Mouse (Mus musculus) kidney, embryonic 14.5 days (tissue): ENCODE measurements around the gene Bri3. TPM values are rescaled to one million over a fixed set of nuclear protein-coding genes. Genes with fewer than 3 reads are reported as not detected.

Source experiments
- ATAC-seq: fragments of 200-750 bp; cut with Nextera tagmentation; 2 replicates; pipeline ENCODE4 v1.8.0; 2017; ENCODE audit warnings: moderate number of reproducible peaks, mild to moderate bottlenecking, moderate TSS enrichment, moderate library complexity; ENCODE audit not compliant: low FRiP score, low TSS enrichment
- H3K27ac ChIP-seq: fragments of 300-500 bp; sonication (generic); 2 replicates; pipeline ENCODE4 v1.5.1; 2014; ENCODE audit warnings: low read depth, mild to moderate bottlenecking, low read length, moderate library complexity, mixed read lengths
- H3K27me3 ChIP-seq: fragments of 300-500 bp; sonication (generic); 2 replicates; pipeline ENCODE4 v1.6.1; 2014; ENCODE audit warnings: mild to moderate bottlenecking, low read length; ENCODE audit not compliant: control insufficient read depth, insufficient read depth
- H3K36me3 ChIP-seq: fragments of 300-500 bp; sonication (generic); 2 replicates; pipeline ENCODE4 v1.6.1; 2014; ENCODE audit warnings: low read length, mixed read lengths; ENCODE audit not compliant: control insufficient read depth, insufficient read depth
- H3K4me1 ChIP-seq: fragments of 300-500 bp; sonication (generic); 2 replicates; pipeline ENCODE4 v1.6.1; 2014; ENCODE audit warnings: low read length, mixed read lengths; ENCODE audit not compliant: control insufficient read depth, insufficient read depth
- H3K4me2 ChIP-seq: fragments of 300-500 bp; sonication (generic); replicated peaks from 2 replicates; pipeline ENCODE4 v1.6.1; 2014; ENCODE audit warnings: low read depth, mild to moderate bottlenecking, low read length
- H3K4me3 ChIP-seq: fragments of 300-500 bp; sonication (generic); 2 replicates; pipeline ENCODE4 v1.5.1; 2014; ENCODE audit warnings: mild to moderate bottlenecking, low read length
- H3K9ac ChIP-seq: fragments of 300-500 bp; sonication (generic); 2 replicates; pipeline ENCODE4 v1.6.1; 2014; ENCODE audit warnings: low read depth, mild to moderate bottlenecking, low read length, moderate library complexity
- H3K9me3 ChIP-seq: fragments of 300-500 bp; sonication (generic); 2 replicates; pipeline ENCODE4 v1.6.1; 2016; ENCODE audit warnings: low read length; ENCODE audit not compliant: control insufficient read depth
- WGBS: fragments of 180-500 bp; shearing (Covaris S2); extraction: QIAGEN DNeasy Blood & Tissue Kit; methylation state at CpG from one replicate; pipeline ENCODE4 v1.1.7; 2014; 5-methylcytosine and 5-hydroxymethylcytosine counted together
- polyA plus RNA-seq: library from polyadenylated mRNA; unstranded; fragments of >200 nt; fragmentation: Nextera tagmentation; extraction: Ambion mirVana; gene quantifications from 2 replicates; pipeline ENCODE4 v1.2.1, GENCODE M21; 2014

Gene Bri3
- polyA plus RNA-seq, 1 experiment from 2014 or later: 136 TPM

- H3K27me3 ChIP-seq: no peaks in the 10 kb centered on the region
- 86% methylated on average over 9 of the region's 9 CpGs for WGBS
- no peak overlapping the region for H3K27ac ChIP-seq
- H3K9ac ChIP-seq: no peak overlapping the region
- no peak for ATAC-seq
- peaks cover 37% of the 10 kb centered on the region for H3K4me1 ChIP-seq
- no peak overlapping the region for H3K4me2 ChIP-seq
- peaks cover 36% of the 10 kb centered on the region for H3K36me3 ChIP-seq
- H3K4me3 ChIP-seq: no peak overlapping the region
- H3K9me3 ChIP-seq: no peaks in the 10 kb centered on the region
These were observed 17.1 kb downstream of the Bri3 start for GRCm38 (mm10) chr5:144261309-144261708.

GRCm38 (mm10) chr5:144261829-144262228, 17.6 kb downstream of the Bri3 start:
- Histone ChIP-seq H3K27ac (no peak overlapping the region), H3K9ac (no peak overlapping the region), H3K4me2 (no peak overlapping the region), H3K27me3 (no peaks in the 10 kb centered on the region), H3K36me3 (peaks cover 41% of the 10 kb centered on the region), H3K4me3 (no peak overlapping the region), H3K4me1 (peaks cover 33% of the 10 kb centered on the region), H3K9me3 (no peaks in the 10 kb centered on the region)
- WGBS: 92% methylated on average over 5 of the region's 5 CpGs
- no peak for ATAC-seq

GRCm38 (mm10) chr5:144263082-144263481, 18.8 kb downstream of the Bri3 start:
- H3K9me3 ChIP-seq: no peaks in the 10 kb centered on the region
- H3K9ac ChIP-seq: no peak overlapping the region
- H3K4me3 ChIP-seq: no peak overlapping the region
- ATAC-seq: no peak
- WGBS: 62% methylated on average over 9 of the region's 9 CpGs
- peaks cover 53% of the 10 kb centered on the region for H3K36me3 ChIP-seq
- 0 out of 2 replicates have a peak overlapping the region, but pooled peaks have one; percentile 59 for H3K27ac ChIP-seq
- H3K4me1 ChIP-seq: peaks cover 21% of the 10 kb centered on the region
- H3K4me2 ChIP-seq: no peak overlapping the region
- no peaks in the 10 kb centered on the region for H3K27me3 ChIP-seq

- Histone ChIP-seq H3K27ac (no peak overlapping the region), H3K9ac (no peak overlapping the region), H3K4me2 (no peak overlapping the region), H3K9me3 (no peaks in the 10 kb centered on the region), H3K27me3 (no peaks in the 10 kb centered on the region), H3K4me1 (peaks cover 17% of the 10 kb centered on the region), H3K4me3 (no peak overlapping the region), H3K36me3 (peaks cover 58% of the 10 kb centered on the region)
- WGBS: 75% methylated on average over 13 of the region's 13 CpGs
- ATAC-seq: no peak
These were observed 19.3 kb downstream of the Bri3 start for GRCm38 (mm10) chr5:144263496-144263895.

- Histone ChIP-seq H3K9me3 (no peaks in the 10 kb centered on the region), H3K4me2 (no peak overlapping the region), H3K27ac (no peak overlapping the region), H3K36me3 (peaks cover 49% of the 10 kb centered on the region), H3K27me3 (no peaks in the 10 kb centered on the region), H3K9ac (no peak overlapping the region), H3K4me3 (no peak overlapping the region), H3K4me1 (0 out of 2 replicates have a peak, but pooled peaks cover 3% of the 10 kb centered on the region)
- 73% methylated on average over 8 of the region's 8 CpGs for WGBS
- ATAC-seq: no peak
These were observed 23.5 kb downstream of the Bri3 start for GRCm38 (mm10) chr5:144267535-144268241.

GRCm38 (mm10) chr5:144269926-144270325, 25.7 kb downstream of the Bri3 start:
- Histone ChIP-seq H3K9ac (no peak overlapping the region), H3K4me3 (no peak overlapping the region), H3K4me1 (no peaks in the 10 kb centered on the region), H3K27me3 (no peaks in the 10 kb centered on the region), H3K36me3 (peaks cover 38% of the 10 kb centered on the region), H3K27ac (no peak overlapping the region), H3K4me2 (no peak overlapping the region), H3K9me3 (no peaks in the 10 kb centered on the region)
- ATAC-seq: no peak
- 89% methylated on average over 7 of the region's 7 CpGs for WGBS

- Histone ChIP-seq H3K27me3 (no peaks in the 10 kb centered on the region), H3K9ac (no peak overlapping the region), H3K36me3 (peaks cover 36% of the 10 kb centered on the region), H3K4me3 (no peak overlapping the region), H3K4me2 (no peak overlapping the region), H3K27ac (no peak overlapping the region), H3K4me1 (no peaks in the 10 kb centered on the region), H3K9me3 (no peaks in the 10 kb centered on the region)
- WGBS: 93% methylated on average over 8 of the region's 8 CpGs
- ATAC-seq: no peak
These were observed 26.2 kb downstream of the Bri3 start for GRCm38 (mm10) chr5:144270420-144270819.

- H3K4me1 ChIP-seq: no peaks in the 10 kb centered on the region
- no peak overlapping the region for H3K4me2 ChIP-seq
- H3K4me3 ChIP-seq: no peak overlapping the region
- H3K9me3 ChIP-seq: no peaks in the 10 kb centered on the region
- H3K9ac ChIP-seq: no peak overlapping the region
- peaks cover 30% of the 10 kb centered on the region for H3K36me3 ChIP-seq
- WGBS: 85% methylated on average over 3 of the region's 3 CpGs
- H3K27me3 ChIP-seq: no peaks in the 10 kb centered on the region
- no peak for ATAC-seq
- no peak overlapping the region for H3K27ac ChIP-seq
These were observed 26.9 kb downstream of the Bri3 start for GRCm38 (mm10) chr5:144271118-144271517.

GRCm38 (mm10) chr5:144271772-144272171, 27.5 kb downstream of the Bri3 start:
- no peaks in the 10 kb centered on the region for H3K4me1 ChIP-seq
- H3K27ac ChIP-seq: no peak overlapping the region
- no peaks in the 10 kb centered on the region for H3K9me3 ChIP-seq
- no peak overlapping the region for H3K9ac ChIP-seq
- H3K36me3 ChIP-seq: peaks cover 27% of the 10 kb centered on the region
- WGBS: 57% methylated on average over 5 of the region's 5 CpGs
- ATAC-seq: no peak
- H3K4me3 ChIP-seq: no peak overlapping the region
- no peaks in the 10 kb centered on the region for H3K27me3 ChIP-seq
- H3K4me2 ChIP-seq: no peak overlapping the region
